Mouse (Mus musculus) forebrain, embryonic 10.5 days (tissue): Measurements from ENCODE around the gene Cnbd2. TPM values are rescaled to one million over a fixed set of nuclear protein-coding genes. Genes with fewer than 3 reads are reported as not detected.

Experiments used
- DNase-seq: peaks from one replicate; pipeline ENCODE4 v3.0.0-alpha.2; 2017; ENCODE audit warnings: low spot score; ENCODE audit errors: extremely low spot score
- H3K27ac ChIP-seq: fragments of 300-500 bp; sonication (generic); 2 replicates; pipeline ENCODE4 v1.5.1; 2016; ENCODE audit warnings: mild to moderate bottlenecking
- H3K27me3 ChIP-seq: fragments of 300-500 bp; sonication (generic); 2 replicates; pipeline ENCODE4 v1.6.1; 2016; ENCODE audit warnings: mild to moderate bottlenecking; ENCODE audit not compliant: poor library complexity, severe bottlenecking
- H3K36me3 ChIP-seq: fragments of 300-500 bp; sonication (generic); replicated peaks from 2 replicates; pipeline ENCODE4 v1.6.1; 2016; ENCODE audit warnings: mild to moderate bottlenecking, moderate library complexity
- H3K4me1 ChIP-seq: fragments of 300-500 bp; sonication (generic); 2 replicates; pipeline ENCODE4 v1.6.1; 2016
- H3K4me3 ChIP-seq: fragments of 300-500 bp; sonication (generic); 2 replicates; pipeline ENCODE4 v1.5.1; 2016; ENCODE audit warnings: mild to moderate bottlenecking, moderate library complexity
- H3K9me3 ChIP-seq: fragments of 300-500 bp; sonication (generic); 2 replicates; pipeline ENCODE4 v1.6.1; 2016; ENCODE audit warnings: mild to moderate bottlenecking, moderate library complexity
- WGBS: fragments of 180-500 bp; shearing (Covaris S2); methylation state at CpG from one replicate; pipeline ENCODE4 v1.1.7; 2016; 5-methylcytosine and 5-hydroxymethylcytosine counted together
- polyA plus RNA-seq: library from polyadenylated mRNA; unstranded; fragments of >200 nt; fragmentation: Nextera tagmentation; extraction: Ambion mirVana; gene quantifications from 2 replicates; pipeline ENCODE4 v1.2.1, GENCODE M21; 2016

The Cnbd2 gene
- 2.5 and 2.6 TPM in 2 replicates for polyA plus RNA-seq

DNA sequence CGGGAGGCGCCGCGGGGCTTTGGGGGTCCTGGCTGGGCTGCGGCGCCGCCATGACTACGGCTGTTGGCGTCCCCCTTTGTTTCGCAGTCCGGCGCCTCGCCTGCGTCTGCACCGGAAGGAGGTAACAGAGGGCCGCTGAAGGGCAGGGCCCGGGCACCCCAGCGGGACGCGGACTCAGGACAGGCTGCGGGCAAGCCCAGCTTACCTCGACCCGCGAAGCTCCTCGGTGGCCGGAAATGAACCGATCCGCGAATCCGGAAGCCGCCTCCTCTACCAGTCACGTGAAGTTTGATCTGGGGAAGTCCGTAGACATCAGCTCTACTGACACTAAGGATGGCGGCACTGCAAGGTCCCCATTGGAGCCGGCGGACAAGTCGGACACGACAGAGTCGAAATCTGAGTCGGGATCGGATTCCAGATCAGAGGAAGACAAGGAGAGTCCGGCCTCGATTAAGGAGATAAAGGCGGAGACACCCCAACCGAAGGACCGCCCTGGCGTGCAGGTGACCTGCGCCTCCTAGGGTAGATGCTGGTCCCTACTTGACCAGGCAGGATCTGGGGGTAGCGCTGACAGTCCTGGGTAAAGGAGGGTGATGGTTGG is at the start of gene Cnbd2, which contains the start of gene Scand1:
Gene Cnbd2, plus strand, starts transcription at position 3 of the 601 bp plus-strand sequence.
Gene Scand1, minus strand, starts transcription at position 408 of the 601 bp plus-strand sequence.
- WGBS: under 1% methylated on average over 49 of the region's 49 CpGs

DNA sequence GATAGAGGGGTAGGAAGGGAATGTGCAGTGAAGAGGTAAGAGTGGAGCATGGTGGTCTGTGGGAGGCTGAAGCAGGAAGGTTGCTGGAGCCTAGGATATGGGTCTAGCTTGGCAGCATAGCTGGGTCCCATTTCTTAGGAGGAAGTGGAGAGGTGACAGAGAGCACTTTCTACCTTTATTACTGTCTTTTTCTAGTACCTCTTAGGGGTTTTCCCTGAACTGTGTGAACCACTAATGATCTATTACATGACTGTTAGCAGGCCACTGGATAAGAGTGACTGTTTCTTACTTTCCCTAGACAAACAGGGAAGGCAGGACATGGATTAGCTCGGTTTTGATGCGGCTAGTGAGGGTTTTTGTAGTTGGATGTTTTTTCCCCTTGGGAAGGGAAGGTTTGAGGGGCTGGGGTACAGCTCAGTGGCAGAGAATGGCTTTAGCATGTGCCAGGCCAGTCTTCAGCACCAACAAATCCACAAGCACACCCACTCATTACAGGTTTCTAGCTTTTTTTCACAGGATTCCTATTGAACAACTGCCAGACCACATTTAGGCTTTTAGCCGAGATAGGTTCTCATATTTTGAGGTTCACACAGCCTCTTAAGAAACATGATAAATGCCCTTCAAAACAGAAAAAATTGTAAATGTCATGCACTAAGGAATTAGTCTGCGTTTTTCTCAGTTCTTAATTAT is 48.8 kb upstream of the Cnbd2 start:
- no peaks in the 10 kb centered on the region for H3K27me3 ChIP-seq
- no peaks in the 10 kb centered on the region for H3K9me3 ChIP-seq
- H3K27ac ChIP-seq: no peak overlapping the region
- no peak for DNase-seq
- 92% methylated on average over 4 of the region's 4 CpGs for WGBS
- H3K36me3 ChIP-seq: peaks cover 76% of the 10 kb centered on the region
- H3K4me3 ChIP-seq: no peak overlapping the region
- no peaks in the 10 kb centered on the region for H3K4me1 ChIP-seq

More for the DNA sequence above, at the start of gene Cnbd2, which contains the start of gene Scand1:
- DNase-seq: peak; percentile 90
- H3K9me3 ChIP-seq: no peaks in the 10 kb centered on the region
- H3K4me1 ChIP-seq: peaks cover 25% of the 10 kb centered on the region
- peak within 1 kb of the TSS; percentile 97 for H3K27ac ChIP-seq
- peaks cover 48% of the 10 kb centered on the region for H3K36me3 ChIP-seq
- no peaks in the 10 kb centered on the region for H3K27me3 ChIP-seq
- H3K4me3 ChIP-seq: peak within 1 kb of the TSS; percentile 86

DNA sequence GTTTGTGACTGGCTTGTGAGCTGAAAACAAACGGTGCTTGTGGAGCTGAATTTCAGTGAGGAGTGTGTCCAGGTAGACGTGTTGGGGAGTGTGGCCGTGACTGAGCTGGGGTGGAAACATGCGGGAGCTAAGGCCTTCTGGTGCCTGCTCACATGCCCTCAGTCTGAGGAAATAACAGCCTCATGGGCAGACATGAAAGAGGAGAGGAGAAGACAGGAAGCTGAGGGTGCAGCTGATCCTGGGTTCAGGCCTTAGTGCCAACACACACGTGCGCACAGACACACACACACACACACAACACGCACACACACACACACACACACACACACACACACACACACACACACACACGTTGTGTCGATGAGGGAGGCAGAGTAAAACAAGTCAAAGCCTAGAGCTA is 44.5 kb upstream of the Cnbd2 start:
- H3K36me3 ChIP-seq: peaks cover 71% of the 10 kb centered on the region
- no peaks in the 10 kb centered on the region for H3K4me1 ChIP-seq
- no peaks in the 10 kb centered on the region for H3K27me3 ChIP-seq
- no peak for DNase-seq
- H3K4me3 ChIP-seq: no peak overlapping the region
- no peaks in the 10 kb centered on the region for H3K9me3 ChIP-seq
- WGBS: 96% methylated on average over 9 of the region's 9 CpGs
- no peak overlapping the region for H3K27ac ChIP-seq

GRCm38 (mm10) chr2:156272553-156272952 is 39.5 kb upstream of the Cnbd2 start:
- DNase-seq: no peak
- no peak overlapping the region for H3K27ac ChIP-seq
- H3K4me3 ChIP-seq: no peak overlapping the region
- WGBS: 95% methylated on average over 6 of the region's 6 CpGs
- no peaks in the 10 kb centered on the region for H3K27me3 ChIP-seq
- no peaks in the 10 kb centered on the region for H3K4me1 ChIP-seq
- peaks cover 82% of the 10 kb centered on the region for H3K36me3 ChIP-seq
- H3K9me3 ChIP-seq: no peaks in the 10 kb centered on the region

DNA sequence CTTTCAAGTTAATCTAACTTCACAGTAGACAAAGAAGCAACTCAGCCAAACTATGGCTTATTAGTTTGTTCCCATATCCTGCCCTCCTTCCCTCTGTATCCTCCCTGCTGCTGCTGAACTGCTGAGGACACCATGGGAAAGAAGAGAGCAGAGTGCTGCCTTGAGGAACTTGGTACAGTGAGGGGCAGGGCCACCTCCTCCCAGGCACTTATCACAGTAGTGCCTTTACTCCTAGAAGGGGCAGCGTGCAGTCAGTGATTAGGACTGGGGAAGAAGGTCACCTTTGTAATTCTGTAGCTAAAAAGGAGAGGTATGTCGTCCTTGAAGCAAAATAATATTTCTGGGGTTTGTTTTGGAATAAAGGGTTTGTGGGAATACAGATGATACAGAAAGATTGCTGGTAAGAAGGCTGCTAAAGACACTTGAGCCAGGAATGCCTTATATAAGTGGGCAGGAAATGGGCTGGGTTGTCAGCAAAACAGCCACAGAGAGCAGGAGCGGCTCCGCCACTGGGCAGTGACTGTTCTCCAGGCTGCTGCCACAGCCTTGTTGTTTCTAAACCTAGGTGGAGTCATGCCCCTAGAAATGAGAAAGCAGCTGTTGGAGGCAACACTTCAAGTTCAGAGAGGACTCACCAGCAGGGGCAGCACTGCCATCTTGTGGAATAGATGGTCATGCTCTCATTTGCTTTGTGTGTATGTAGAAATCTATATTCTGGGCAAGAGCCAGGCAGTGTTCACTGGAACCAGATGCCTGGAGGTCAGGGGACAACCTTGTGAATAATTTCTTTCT is 33.7 kb upstream of the Cnbd2 start:
- peak; percentile 63 for DNase-seq
- 81% methylated on average over 4 of the region's 4 CpGs for WGBS
- no peaks in the 10 kb centered on the region for H3K27me3 ChIP-seq
- peaks cover 82% of the 10 kb centered on the region for H3K36me3 ChIP-seq
- no peak overlapping the region for H3K27ac ChIP-seq
- no peaks in the 10 kb centered on the region for H3K4me1 ChIP-seq
- no peak overlapping the region for H3K4me3 ChIP-seq
- no peaks in the 10 kb centered on the region for H3K9me3 ChIP-seq

GRCm38 (mm10) chr2:156281227-156281626 is 30.9 kb upstream of the Cnbd2 start:
- no peaks in the 10 kb centered on the region for H3K27me3 ChIP-seq
- no peak overlapping the region for H3K4me3 ChIP-seq
- 88% methylated on average over 4 of the region's 4 CpGs for WGBS
- H3K36me3 ChIP-seq: peaks cover 85% of the 10 kb centered on the region
- DNase-seq: no peak
- no peaks in the 10 kb centered on the region for H3K9me3 ChIP-seq
- no peaks in the 10 kb centered on the region for H3K4me1 ChIP-seq
- no peak overlapping the region for H3K27ac ChIP-seq

DNA sequence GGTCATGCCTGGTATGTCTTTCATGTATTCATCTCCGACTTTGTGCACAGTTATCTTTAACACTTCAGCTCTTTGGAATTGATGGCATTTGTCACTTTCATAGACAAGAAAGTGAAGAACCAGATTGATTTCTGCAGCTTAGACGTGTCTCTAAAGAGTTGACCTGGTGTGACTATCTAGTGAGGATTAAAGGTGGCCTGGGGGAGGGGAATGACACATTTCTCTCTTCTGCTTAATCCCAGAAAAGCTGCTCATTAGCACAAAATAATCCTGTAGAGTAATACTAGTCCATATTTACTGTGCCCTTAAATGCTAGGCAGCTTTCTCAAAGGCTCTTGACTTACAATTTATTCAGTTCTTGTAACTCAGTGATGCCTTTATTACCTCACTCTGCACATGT is 26.9 kb upstream of the Cnbd2 start:
- no peak for DNase-seq
- Histone ChIP-seq H3K4me1 (no peaks in the 10 kb centered on the region), H3K27ac (no peak overlapping the region), H3K4me3 (no peak overlapping the region), H3K27me3 (no peaks in the 10 kb centered on the region), H3K36me3 (peaks cover 87% of the 10 kb centered on the region), H3K9me3 (no peaks in the 10 kb centered on the region)
- WGBS: 83% methylated on average over 2 of the region's 2 CpGs

DNA sequence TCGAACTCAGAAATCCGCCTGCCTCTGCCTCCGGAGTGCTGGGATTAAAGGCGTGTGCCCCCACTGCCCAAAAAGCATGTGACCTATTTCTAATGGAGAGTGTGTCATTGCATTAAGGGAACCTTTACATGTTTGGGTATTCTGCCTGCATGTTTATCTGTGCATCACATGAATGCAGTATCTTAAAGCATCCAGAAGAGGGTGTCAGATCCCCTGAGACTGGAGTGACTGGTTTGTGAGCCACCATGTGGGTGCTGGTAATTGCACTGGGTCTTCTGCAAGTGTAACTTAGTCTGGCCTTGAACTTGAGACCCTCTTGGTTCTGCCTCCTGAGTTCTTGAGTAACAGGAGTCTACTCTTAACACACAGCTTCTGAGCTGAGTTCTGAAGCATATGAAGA is 25.4 kb upstream of the Cnbd2 start:
- DNase-seq: no peak
- Histone ChIP-seq H3K9me3 (no peaks in the 10 kb centered on the region), H3K4me3 (no peak overlapping the region), H3K4me1 (no peaks in the 10 kb centered on the region), H3K27me3 (no peaks in the 10 kb centered on the region), H3K36me3 (peaks cover 92% of the 10 kb centered on the region), H3K27ac (no peak overlapping the region)
- 97% methylated on average over 4 of the region's 4 CpGs for WGBS

DNA sequence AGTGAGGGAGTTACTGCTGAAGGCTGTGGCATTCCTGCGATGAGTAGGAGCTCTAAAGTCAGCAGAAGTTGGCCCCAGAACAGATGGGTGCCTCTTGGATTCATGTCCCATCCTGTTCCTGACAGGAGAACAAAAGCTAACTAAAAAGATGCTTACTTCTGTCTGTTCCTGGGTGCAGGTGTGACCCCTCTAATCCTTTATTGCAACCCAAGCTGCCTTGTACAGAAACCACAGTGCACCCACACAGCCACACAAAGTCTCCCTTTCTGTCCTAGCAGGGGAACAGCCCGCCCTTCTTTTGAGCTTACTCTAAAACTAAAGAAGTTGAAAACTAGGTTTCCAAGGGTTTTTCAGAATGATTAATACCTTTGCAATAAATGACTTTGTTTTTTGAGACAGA is 23.9 kb upstream of the Cnbd2 start:
- Histone ChIP-seq H3K4me1 (no peaks in the 10 kb centered on the region), H3K4me3 (no peak overlapping the region), H3K27me3 (no peaks in the 10 kb centered on the region), H3K27ac (no peak overlapping the region), H3K36me3 (peaks cover 93% of the 10 kb centered on the region), H3K9me3 (no peaks in the 10 kb centered on the region)
- 96% methylated on average over 2 of the region's 2 CpGs for WGBS
- DNase-seq: no peak

DNA sequence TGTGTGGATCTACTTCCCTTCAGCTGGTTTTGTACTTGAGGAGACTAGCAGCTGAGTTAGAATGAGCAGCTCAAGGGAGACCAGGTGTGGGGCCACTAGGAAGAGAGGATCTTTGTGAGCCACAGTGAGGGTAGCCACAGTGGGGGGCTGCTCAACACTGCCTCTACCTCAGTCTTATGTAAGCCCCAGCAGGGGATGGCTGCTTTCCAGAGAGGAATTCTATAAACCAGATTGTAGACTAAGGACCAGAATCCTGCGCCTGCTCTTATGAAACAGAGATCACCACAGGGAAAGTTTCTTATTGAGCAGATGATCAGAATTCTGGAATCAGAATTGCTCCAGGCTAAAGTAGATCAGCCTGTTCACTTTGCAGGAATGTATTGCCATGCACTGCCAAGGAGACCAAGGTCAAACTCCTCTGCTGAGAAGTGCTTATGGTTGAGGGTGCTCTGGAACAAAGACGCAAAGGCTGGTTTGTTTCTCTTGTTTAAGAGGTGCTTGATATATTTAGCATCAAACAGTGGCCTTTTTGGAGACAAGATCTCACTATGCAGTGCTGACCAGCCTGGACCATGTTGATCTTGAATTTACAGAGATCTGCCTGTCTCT is 22.4 kb upstream of the Cnbd2 start:
- H3K36me3 ChIP-seq: peaks cover 97% of the 10 kb centered on the region
- H3K27ac ChIP-seq: no peak overlapping the region
- H3K4me1 ChIP-seq: no peaks in the 10 kb centered on the region
- H3K27me3 ChIP-seq: no peaks in the 10 kb centered on the region
- no peaks in the 10 kb centered on the region for H3K9me3 ChIP-seq
- no peak overlapping the region for H3K4me3 ChIP-seq
- no peak for DNase-seq
- WGBS: 86% methylated on average over 2 of the region's 2 CpGs

- no peak for DNase-seq
- Histone ChIP-seq H3K36me3 (peaks cover 100% of the 10 kb centered on the region), H3K27ac (no peak overlapping the region)
These were observed 20.1 kb upstream of the Cnbd2 start for GRCm38 (mm10) chr2:156291998-156292397.

DNA sequence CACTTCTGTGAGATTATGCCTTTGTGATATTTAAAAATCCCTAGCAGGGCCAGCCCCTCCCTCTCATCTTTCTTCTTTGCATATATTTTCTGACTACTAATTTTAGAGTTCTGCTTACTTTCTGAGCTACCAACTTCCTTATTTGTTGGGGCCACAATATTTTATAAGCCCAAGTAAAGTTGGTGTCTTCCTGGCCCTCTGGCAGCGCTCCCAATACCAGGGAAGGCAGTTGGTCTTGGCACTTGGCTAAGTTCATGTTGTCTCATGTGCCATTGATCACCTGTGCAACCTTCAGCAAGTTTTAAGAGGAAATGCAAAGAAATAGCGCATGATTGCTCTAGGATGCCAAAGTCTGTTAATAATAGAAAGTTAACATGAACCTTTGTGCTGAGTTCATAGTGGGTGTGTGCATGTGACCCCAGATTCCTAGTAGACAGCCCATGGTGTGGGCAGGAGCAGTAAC is 16.5 kb upstream of the Cnbd2 start:
- Histone ChIP-seq H3K4me3 (no peak overlapping the region), H3K9me3 (no peaks in the 10 kb centered on the region), H3K36me3 (peaks cover 94% of the 10 kb centered on the region), H3K27me3 (no peaks in the 10 kb centered on the region), H3K4me1 (no peaks in the 10 kb centered on the region), H3K27ac (no peak overlapping the region)
- WGBS: 98% methylated on average over 2 of the region's 2 CpGs
- no peak for DNase-seq

More at GRCm38 (mm10) chr2:156291998-156292397, 20.1 kb upstream of the Cnbd2 start:
- Histone ChIP-seq H3K4me1 (no peaks in the 10 kb centered on the region), H3K9me3 (no peaks in the 10 kb centered on the region), H3K27me3 (no peaks in the 10 kb centered on the region), H3K4me3 (no peak overlapping the region)
- 90% methylated on average over 1 of the region's 1 CpGs for WGBS
